Mouse (Mus musculus) activated CD4-positive, CD25-positive, alpha-beta regulatory T cell, adult 9 weeks (primary cell): Measurements from ENCODE around the gene Snrnp25. TPM values are rescaled to one million over a fixed set of nuclear protein-coding genes. Genes with fewer than 3 reads are reported as not detected.

Experiments
- polyA plus RNA-seq: library from polyadenylated mRNA; unstranded; fragments of 100-300 nt; shearing (Covaris generic); gene quantifications from one replicate; pipeline ENCODE4 v1.2.1, GENCODE M21; 2017

Gene Snrnp25
- polyA plus RNA-seq, result 48.8 TPM

GRCm38 (mm10) chr11:32205058-32205873 lies at the start of gene Snrnp25:
Snrnp25 (plus strand) TSS chr11:32205415.

GRCm38 (mm10) chr11:32200075-32200601 lies 5.1 kb upstream of the Snrnp25 start, which contains the start of gene Il9r:
Il9r (minus strand) TSS chr11:32200279.

DNA sequence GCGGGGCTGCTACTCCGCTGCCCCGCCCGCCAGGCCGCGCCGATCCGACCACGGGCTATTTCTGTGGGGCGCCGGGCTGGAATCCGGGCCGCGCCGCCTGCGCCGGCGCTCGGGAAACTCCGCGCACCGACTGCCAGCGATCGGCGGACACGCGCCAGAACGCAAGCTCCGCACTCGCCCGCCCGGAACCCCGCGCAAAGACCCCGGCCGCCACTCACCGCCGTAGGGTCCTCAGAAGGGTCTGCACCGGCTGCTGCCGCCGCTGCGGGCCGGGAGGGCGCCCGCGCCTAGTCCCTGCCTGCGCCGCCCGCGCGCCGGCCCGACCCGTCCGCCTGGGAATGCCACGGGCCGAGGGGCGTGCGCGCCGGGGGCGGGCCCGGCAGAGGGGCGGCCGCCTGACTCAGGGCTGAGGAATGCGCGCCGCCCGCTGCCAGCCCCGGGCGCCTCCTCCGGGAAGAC lies 16.8 kb downstream of the Snrnp25 start, which contains the start of gene Rhbdf1:
Gene Rhbdf1, minus strand, starts transcription at position 350 of the 459 bp plus-strand sequence.

GRCm38 (mm10) chr11:32226124-32226871 lies 21.1 kb downstream of the Snrnp25 start, which contains the start of gene Mpg:
Mpg (plus strand) TSS chr11:32226505.

Other genes starting within 250 kb of the Snrnp25 start
- gene 4930524B15Rik, start 239.8 kb upstream of the Snrnp25 start, polyA plus RNA-seq, result not detected
- 134 TPM for gene Nsg2, start 205.0 kb upstream of the Snrnp25 start, polyA plus RNA-seq
- 18.3 TPM for gene Il9r, start 5.1 kb upstream of the Snrnp25 start, polyA plus RNA-seq
- 0.83 TPM for gene Rhbdf1, start 16.9 kb downstream of the Snrnp25 start, polyA plus RNA-seq
- gene Mpg, start 21.1 kb downstream of the Snrnp25 start, polyA plus RNA-seq, result 35.5 TPM
- 70.8 TPM for gene Nprl3, start 62.3 kb downstream of the Snrnp25 start, polyA plus RNA-seq
- not detected for gene Hba-x, start 71.0 kb downstream of the Snrnp25 start, polyA plus RNA-seq
- gene Hba-a1, start 78.1 kb downstream of the Snrnp25 start, polyA plus RNA-seq, result 359 TPM
- not detected for gene Hbq1b, start 81.5 kb downstream of the Snrnp25 start, polyA plus RNA-seq
- gene Hba-a2, start 91.1 kb downstream of the Snrnp25 start, polyA plus RNA-seq, result 531 TPM
- not detected for gene Hbq1a, start 94.7 kb downstream of the Snrnp25 start, polyA plus RNA-seq
- 0.05 TPM for gene Sh3pxd2b, start 142.4 kb downstream of the Snrnp25 start, polyA plus RNA-seq
- 3.7 TPM for gene Ubtd2, start 250.0 kb downstream of the Snrnp25 start, polyA plus RNA-seq